Comparison of ENCODE assay signal across 8 mouse cellular contexts in genomic region chr16:91043461-91044248, GRCm38 (mm10). TPM values are rescaled to one million over a fixed set of nuclear protein-coding genes. Genes with fewer than 3 reads are reported as not detected.
DNase-seq lines count a peak whose midpoint lies in the region; ATAC-seq and TF ChIP-seq lines count a peak whose summit lies in the region.

No protein-coding gene starts in this region.

- peak; percentile 26; the same call in 1 of the 2 replicates for ATAC-seq in G1E (ENCODE audit: extremely low read depth, insufficient number of reproducible peaks, low FRiP score, poor library complexity, severe bottlenecking)
- ATAC-seq in cerebellum, adult (ENCODE audit: insufficient number of reproducible peaks, low FRiP score, low TSS enrichment): peak; percentile 56
- ATAC-seq in forebrain, embryonic 14.5 days: peak; percentile 75
- ATAC-seq in hematopoietic stem cell, adult 5-6 weeks (replicated peaks in 1 of 2; ENCODE audit: insufficient read depth in 1 of 2, low FRiP score in 2 of 2, low TSS enrichment in 1 of 2, low read depth in 1 of 2, poor library complexity in 2 of 2, severe bottlenecking in 2 of 2): peak; percentile 54 to 59

- peaks cover 38% of the 10 kb centered on the region for H3K36me3 ChIP-seq in G1E (replicated peaks)
- H3K36me3 ChIP-seq in forebrain, embryonic 14.5 days (ENCODE audit: control insufficient read depth, insufficient read depth, low read length): peaks cover 21% of the 10 kb centered on the region

- peak overlapping the region; percentile 95 for H3K27ac ChIP-seq in forebrain, embryonic 14.5 days (ENCODE audit: low read depth, low read length)

- DNase-seq in G1E (ENCODE audit: low spot score): peak; percentile 78
- peak; percentile 59 for DNase-seq in forebrain, embryonic 14.5 days (ENCODE audit: low spot score)
- DNase-seq in layer of hippocampus, postnatal 14 days (ENCODE audit: low spot score in 2 of 2): peak; percentile 40 to 60
- DNase-seq in lung, postnatal 14 days: peak; percentile 58
- peak; percentile 62 for DNase-seq in ovary, postnatal 36 days (ENCODE audit: low spot score)
- peak; percentile 69 for DNase-seq in thymus, postnatal 25 days

- H3K9ac ChIP-seq in forebrain, embryonic 14.5 days (ENCODE audit: low read length): peak overlapping the region; percentile 98

- H3K9me3 ChIP-seq in G1E (replicated peaks): no peaks in the 10 kb centered on the region
- H3K9me3 ChIP-seq in forebrain, embryonic 14.5 days (replicated peaks; ENCODE audit: control insufficient read depth, low read length): no peaks in the 10 kb centered on the region

- no peaks in the 10 kb centered on the region for H3K27me3 ChIP-seq in G1E (ENCODE audit: insufficient read depth, low read length)
- H3K27me3 ChIP-seq in forebrain, embryonic 14.5 days (replicated peaks; ENCODE audit: control insufficient read depth, insufficient read depth, low read length): no peaks in the 10 kb centered on the region

- WGBS in forebrain, embryonic 14.5 days: under 1% methylated on average over 49 of the region's 63 CpGs

- H3K4me2 ChIP-seq in forebrain, embryonic 14.5 days (ENCODE audit: low read length): peak overlapping the region; percentile 64

- peaks cover 47% of the 10 kb centered on the region for H3K4me1 ChIP-seq in G1E (ENCODE audit: insufficient read depth, low read depth, low read length)
- H3K4me1 ChIP-seq in forebrain, embryonic 14.5 days (ENCODE audit: control insufficient read depth, insufficient read depth, low read length): peaks cover 11% of the 10 kb centered on the region

- no peak for TF ChIP-seq CTCF in G1E (IDR thresholded peaks at IDR 0.05; ENCODE audit: low read depth, low read length)

- peak overlapping the region; percentile 96 for H3K4me3 ChIP-seq in G1E (ENCODE audit: low read depth, low read length)
- H3K4me3 ChIP-seq in forebrain, embryonic 14.5 days (ENCODE audit: low read depth, low read length): peak overlapping the region; percentile 95

RNA-seq across cellular contexts. Expression of gene Paxbp1, which starts 0.7 kb away (rescaled TPM):
- total RNA-seq in G1E (2014; fragmentation: Nextera tagmentation): 222 and 254 TPM in 2 replicates
- 99.4 and 116 TPM in 2 replicates for total RNA-seq in G1E (2017)
- polyA plus RNA-seq in G1E (2012): 45.6 and 45.9 TPM in 2 replicates
- polyA plus RNA-seq in forebrain, embryonic 14.5 days (2014; fragmentation: Nextera tagmentation; extraction: Ambion mirVana): 48.1 and 71.6 TPM in 2 replicates
- total RNA-seq in hematopoietic stem cell, adult 5-6 weeks (2017): 136 and 140 TPM in 2 replicates
- total RNA-seq in layer of hippocampus, postnatal 14 days (2021): 10 to 100 TPM; 64.1 to 70.3 TPM

RNA-seq across cellular contexts. Expression of gene Synj1, which starts 32.5 kb away (rescaled TPM):
- total RNA-seq in G1E (2014; fragmentation: Nextera tagmentation) (109 and 118 TPM in 2 replicates), G1E (2017) (32.8 and 37.7 TPM in 2 replicates)
- 59.5 and 64.8 TPM in 2 replicates for polyA plus RNA-seq in G1E (2012)
- polyA plus RNA-seq in forebrain, embryonic 14.5 days (2014; fragmentation: Nextera tagmentation; extraction: Ambion mirVana): 29.7 and 44.4 TPM in 2 replicates
- 29.6 and 37.5 TPM in 2 replicates for total RNA-seq in hematopoietic stem cell, adult 5-6 weeks (2017)
- total RNA-seq in layer of hippocampus, postnatal 14 days (2021): 100 to 1,000 TPM; 358 to 373 TPM

RNA-seq across cellular contexts. Expression of gene 4932438H23Rik, which starts 51.3 kb away (rescaled TPM):
- total RNA-seq in G1E (2014; fragmentation: Nextera tagmentation) (4.6 and 8.2 TPM in 2 replicates), G1E (2017) (0.98 and 1.3 TPM in 2 replicates)
- 0.07 TPM in 1 of 2 replicates, not detected in the other for polyA plus RNA-seq in G1E (2012)
- polyA plus RNA-seq in forebrain, embryonic 14.5 days (2014; fragmentation: Nextera tagmentation; extraction: Ambion mirVana): 0.48 and 1.0 TPM in 2 replicates
- total RNA-seq in hematopoietic stem cell, adult 5-6 weeks (2017): 1.7 and 2.2 TPM in 2 replicates
- 1 to 10 TPM; 1.8 to 2.0 TPM for total RNA-seq in layer of hippocampus, postnatal 14 days (2021)

Comparison
In these comparisons a context has a peak if more than half of its experiments do, and no peak if none do; other contexts are left out.
1. Peak in every context shown above with its lines: DNase-seq, ATAC-seq, H3K4me3 ChIP-seq and H3K27ac ChIP-seq.